Mouse (Mus musculus): ENCODE measurements around the gene Pdcd1lg2.

- TF ChIP-seq POLR2A (IDR thresholded peaks at IDR 0.05; ENCODE audit: control insufficient read depth, low read depth, low read length) (no peak), CTCF (IDR thresholded peaks at IDR 0.05; ENCODE audit: control insufficient read depth, insufficient read depth, insufficient replicate concordance, low read depth, low read length) (no peak)
Measured at GRCm38 (mm10) chr19:29466819-29467218, 56.1 kb downstream of the Pdcd1lg2 start.

Data from testis, adult 2 months (tissue).